Mouse (Mus musculus) layer of hippocampus, postnatal 25 days (tissue): ENCODE measurements around the gene Sh2b2. TPM values are rescaled to one million over a fixed set of nuclear protein-coding genes. Genes with fewer than 3 reads are reported as not detected.

Experiments used
- DNase-seq, 2 experiments: peaks; one replicate each; pipeline ENCODE4 v3.0.0; 2022; ENCODE audit warnings: mixed read lengths in 2 of 2, low spot score in 1 of 2; ENCODE audit errors: extremely low spot score in 1 of 2
- total RNA-seq, 2 experiments: library from RNA; stranded (reverse); gene quantifications; 2 replicates each; pipeline ENCODE4 v1.2.3; 2021

Sh2b2 gene
- total RNA-seq, 2 experiments from 2014 or later = 5.7 to 6.4 TPM

DNA sequence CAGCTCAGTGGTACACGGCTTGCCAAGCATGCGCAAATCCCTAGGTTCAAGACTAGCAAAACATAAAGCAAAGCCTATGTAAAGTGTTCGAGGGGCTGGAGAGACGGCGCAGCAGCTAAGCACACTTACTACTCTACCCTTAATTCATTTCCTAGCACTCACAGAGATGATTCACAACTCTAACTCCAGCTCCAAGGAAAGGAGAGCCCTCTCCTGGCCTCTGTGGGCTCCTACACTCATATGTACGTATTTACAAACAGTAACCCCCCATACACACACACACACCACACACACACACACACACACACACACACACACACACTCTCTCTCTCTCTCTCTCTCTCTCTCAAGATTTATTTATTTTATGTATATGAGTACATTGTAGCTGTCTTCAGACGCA is 62.6 kb downstream of the Sh2b2 start:
- no peak for DNase-seq

GRCm38 (mm10) chr5:136182830-136183229 is 63.5 kb downstream of the Sh2b2 start:
- DNase-seq = no peak

DNA sequence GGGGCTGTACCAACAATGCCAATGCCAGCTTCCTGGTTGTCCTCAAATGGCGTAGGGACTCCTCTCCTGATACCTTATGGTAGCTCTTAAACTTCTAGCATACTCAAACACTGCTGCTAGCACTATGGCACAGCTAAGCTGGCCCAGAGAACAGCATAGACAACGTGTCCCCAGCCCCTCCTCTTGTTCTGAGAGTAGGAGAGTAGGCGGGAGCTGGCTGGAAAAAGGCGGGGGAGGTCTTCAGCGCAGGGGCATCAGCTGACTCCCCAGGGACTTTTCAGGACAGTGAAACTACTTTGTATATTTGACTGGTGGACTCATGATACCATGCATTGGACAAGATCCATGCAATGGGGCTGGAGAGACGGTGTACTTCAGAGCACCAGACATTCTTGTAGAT is 64.3 kb downstream of the Sh2b2 start:
- no peak for DNase-seq

GRCm38 (mm10) chr5:136181197-136181596 is 65.2 kb downstream of the Sh2b2 start:
- DNase-seq = no peak

DNA sequence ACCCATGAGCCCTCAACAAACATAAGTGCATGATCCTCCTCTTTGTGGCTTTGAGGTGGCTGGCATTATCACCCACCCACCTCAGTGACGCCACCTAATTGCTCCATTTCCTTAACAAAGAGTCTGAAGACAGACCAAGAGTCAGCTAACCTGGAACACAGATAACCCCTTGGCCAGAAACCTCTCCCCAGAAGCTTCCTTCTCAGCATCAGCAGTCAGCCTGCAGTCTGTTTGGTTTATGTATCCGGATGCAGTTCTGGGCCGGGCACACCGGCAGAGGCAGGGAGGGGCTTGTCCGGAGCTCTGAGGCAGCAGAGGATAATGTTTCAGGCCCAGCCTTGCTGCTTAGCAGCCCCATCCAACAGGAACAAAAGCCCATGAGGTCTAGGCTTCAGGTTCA is 66.8 kb downstream of the Sh2b2 start:
- no peak for DNase-seq

DNA sequence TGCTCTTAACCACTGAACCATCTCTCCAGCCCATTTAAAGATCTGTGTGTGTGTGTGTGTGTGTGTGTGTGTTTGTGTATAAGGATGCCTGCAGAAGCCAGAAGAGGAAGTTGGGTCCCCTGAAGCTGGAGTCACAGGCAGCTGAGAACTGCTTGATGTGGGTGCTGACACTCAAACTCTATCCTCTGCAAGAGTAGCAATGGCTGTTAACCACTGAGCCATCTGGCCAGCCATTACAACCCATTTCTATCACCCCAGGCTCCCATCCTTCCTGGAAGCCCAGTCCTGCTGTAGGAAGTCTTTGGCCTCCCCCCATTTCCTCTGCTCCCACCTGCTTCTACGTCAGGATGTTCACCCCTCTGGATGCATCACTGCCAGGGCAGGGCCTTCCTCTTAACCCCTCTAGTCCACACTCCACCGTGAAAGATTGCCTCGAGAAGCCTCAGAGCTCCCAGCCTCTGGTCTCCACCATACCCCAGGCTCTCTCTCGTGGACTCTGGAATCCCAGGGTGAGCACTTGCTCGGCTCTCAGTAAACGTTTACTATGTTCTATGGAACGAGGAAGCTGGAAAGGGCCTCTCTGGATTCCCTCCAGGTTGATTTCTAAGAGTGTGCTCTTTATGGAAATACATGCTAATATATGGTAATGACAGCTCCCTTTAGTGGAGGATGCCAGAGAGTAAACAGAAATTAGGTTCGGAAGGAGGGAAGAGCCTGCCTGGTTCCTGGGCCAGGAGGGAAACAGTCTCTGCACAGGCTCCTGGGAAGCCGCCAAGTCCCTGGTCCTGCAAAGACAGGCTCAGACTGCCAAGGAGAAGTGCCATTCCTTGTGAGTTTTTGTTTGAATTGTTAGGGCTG is 72.5 kb downstream of the Sh2b2 start:
- DNase-seq = peak in 1 of 2 experiments; percentile 60

GRCm38 (mm10) chr5:136172939-136173338 is 73.4 kb downstream of the Sh2b2 start:
- no peak for DNase-seq

DNA sequence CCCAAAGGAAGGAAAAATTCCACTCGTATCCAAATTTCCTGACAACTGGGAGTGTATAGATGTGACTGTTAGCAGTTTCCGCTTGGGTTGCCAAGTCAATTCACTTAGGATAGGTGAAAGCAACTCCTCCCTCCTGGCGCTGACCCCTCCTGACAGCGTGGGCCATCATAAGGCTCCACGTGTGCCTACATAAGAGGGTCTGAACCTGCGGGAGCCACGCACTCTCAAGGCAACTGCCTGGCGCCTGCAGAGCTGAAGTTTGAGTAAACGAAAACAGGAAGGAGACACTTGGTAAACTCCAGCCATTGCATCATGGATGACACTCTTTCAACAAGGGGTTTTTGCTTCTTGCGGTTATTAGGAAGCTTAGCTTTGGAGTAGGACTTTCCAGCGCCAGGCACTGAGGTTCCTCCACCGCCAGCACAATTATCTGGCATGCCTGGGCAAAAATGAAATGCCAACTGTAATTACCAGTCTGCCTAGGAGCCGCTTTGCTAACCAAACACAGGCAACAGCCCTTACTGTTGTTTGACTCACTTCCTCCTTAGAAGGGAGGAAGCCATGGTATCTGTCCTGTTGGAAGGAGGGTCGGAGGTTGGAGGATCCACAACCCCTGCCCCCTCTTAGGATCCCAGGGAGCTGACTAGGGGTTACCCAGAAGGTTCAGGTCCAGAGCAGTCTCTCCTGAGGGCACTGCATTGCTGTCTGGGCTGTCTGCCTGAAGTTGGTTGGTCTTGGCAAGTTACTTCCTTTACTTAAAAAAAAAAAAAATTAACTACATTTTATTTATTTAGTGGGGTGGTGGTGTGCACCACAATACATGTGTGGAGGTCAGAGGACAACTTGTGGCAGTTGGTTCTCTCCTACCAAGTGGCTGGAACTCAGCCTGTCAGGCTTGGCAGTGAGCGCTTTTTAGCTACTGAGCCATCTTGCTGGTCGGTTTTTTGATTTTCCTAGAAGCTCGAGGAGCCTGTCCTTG is 74.7 kb downstream of the Sh2b2 start:
- DNase-seq = no peak

DNA sequence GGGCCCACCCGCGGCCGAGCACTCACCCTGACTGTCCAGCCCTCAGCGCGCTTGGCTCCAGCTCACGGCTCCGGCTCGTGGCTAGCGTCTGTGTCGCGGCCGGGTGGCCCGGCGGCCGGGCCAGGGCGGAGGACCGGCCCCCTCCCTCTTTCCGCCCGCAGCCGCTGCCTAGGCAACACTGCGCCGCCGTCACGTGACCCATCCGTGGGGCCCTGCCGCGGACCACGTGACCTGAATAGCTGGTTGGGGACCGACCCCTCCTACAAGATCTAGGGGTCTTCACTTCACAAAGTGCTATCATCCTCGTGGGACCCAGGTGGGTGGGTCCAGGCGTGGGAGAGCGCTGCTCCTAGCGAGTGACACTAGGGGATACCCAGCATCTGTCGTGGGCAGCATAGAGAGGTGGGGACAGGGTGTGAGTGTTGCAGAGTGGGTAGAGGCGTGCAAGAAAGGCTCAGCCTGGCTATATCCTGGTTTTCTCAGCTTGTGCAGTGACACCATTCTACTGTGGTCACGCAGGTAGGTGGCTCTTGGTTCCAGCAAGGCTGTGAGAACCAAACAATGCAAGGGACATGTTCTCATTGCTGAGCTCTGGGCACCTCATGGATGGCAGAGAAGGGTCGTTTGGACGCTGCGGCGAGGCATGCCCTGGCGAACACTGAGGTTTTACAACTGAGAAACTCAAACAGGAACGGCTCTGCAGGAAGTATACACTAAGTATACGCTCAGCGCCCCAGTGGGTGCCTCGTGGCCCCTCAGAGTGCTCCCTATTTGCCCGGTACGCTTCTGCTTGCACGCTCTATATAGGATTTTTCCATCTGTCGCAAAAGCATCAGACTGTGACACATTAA is 75.6 kb downstream of the Sh2b2 start, which contains the start of gene Orai2:
Gene Orai2, minus strand, starts transcription at position 202 of the 851 bp plus-strand sequence.
- DNase-seq = peak; percentile 72 to 76

- DNase-seq = peak in 1 of 2 experiments; percentile 35
These were observed 76.5 kb downstream of the Sh2b2 start for GRCm38 (mm10) chr5:136169626-136170511.

Other genes with a start within 250 kb of the Sh2b2 start
- not detected for gene Upk3b, start 208.1 kb downstream of the Sh2b2 start, total RNA-seq
- gene Upk3bl, start 192.1 kb downstream of the Sh2b2 start, total RNA-seq = not detected
- gene Rasa4, start 162.6 kb downstream of the Sh2b2 start, total RNA-seq = 1 to 10 TPM; 2.5 to 3.4 TPM
- 10 to 100 TPM; 72.0 to 86.0 TPM for gene Polr2j, start 129.9 kb downstream of the Sh2b2 start, total RNA-seq
- gene Lrwd1, start 110.5 kb downstream of the Sh2b2 start, total RNA-seq = 10 to 100 TPM; 11.9 to 15.9 TPM
- gene Alkbh4, start 110.4 kb downstream of the Sh2b2 start, total RNA-seq = 10 to 100 TPM; 10.1 to 12.0 TPM
- gene Orai2, start 75.8 kb downstream of the Sh2b2 start, total RNA-seq = 100 to 1,000 TPM; 136 to 151 TPM
- 10 to 100 TPM; 32.8 to 42.6 TPM for gene Prkrip1, start 47.6 kb downstream of the Sh2b2 start, total RNA-seq